ENCODE assay signal across 8 mouse cellular contexts in the genomic region with DNA sequence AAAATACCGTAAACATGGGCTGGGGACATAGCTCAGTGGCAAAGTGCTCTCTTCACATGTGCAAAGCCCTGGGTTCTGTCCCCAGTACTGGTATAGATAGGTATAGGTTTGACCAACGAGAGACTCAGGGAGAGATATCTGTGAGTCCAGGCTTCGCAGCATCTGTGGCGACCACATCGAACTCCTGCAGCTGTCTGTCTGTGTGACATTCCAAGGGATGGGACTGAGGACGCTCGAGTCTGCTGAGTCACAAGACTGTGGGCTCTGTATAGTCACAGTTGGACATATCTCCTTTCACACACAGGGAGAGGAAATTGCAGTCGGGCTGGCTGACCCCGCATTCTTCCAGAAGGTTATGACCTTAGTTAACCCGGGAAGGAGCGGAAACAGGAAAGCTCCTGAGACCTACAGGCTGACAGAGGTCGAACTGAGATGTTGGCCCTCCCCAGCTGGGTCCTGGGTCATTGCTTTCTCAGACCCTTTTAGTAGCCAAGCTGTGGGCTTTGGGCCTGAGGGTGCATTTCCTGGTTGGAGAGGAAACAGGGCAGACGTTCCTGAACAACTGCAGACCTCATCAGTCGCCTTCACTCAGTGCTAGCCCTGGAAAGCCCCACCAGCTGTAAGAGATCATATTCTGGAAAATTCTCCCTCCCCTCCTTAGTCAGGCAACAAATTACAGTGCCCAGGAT.
DNase-seq lines count a peak whose midpoint lies in the region; ATAC-seq and TF ChIP-seq lines count a peak whose summit lies in the region.

No protein-coding gene starts in this region.

- H3K4me1 ChIP-seq in neural tube, embryonic 15.5 days, result peaks cover 22% of the 10 kb centered on the region
- H3K4me1 ChIP-seq in embryonic facial prominence, embryonic 13.5 days, result peaks cover 19% of the 10 kb centered on the region
- peaks cover 12% of the 10 kb centered on the region for H3K4me1 ChIP-seq in heart, postnatal 0 days (ENCODE audit: control insufficient read depth, insufficient read depth)
- H3K4me1 ChIP-seq in limb, embryonic 14.5 days (ENCODE audit: control insufficient read depth, insufficient read depth, low read length), result peaks cover 26% of the 10 kb centered on the region

- H3K4me3 ChIP-seq in neural tube, embryonic 15.5 days (replicated peaks), result no peak overlapping the region
- H3K4me3 ChIP-seq in embryonic facial prominence, embryonic 13.5 days, result no peak overlapping the region
- H3K4me3 ChIP-seq in heart, postnatal 0 days (ENCODE audit: low read depth, low read length), result no peak overlapping the region
- H3K4me3 ChIP-seq in limb, embryonic 14.5 days (replicated peaks; ENCODE audit: low read length), result no peak overlapping the region

- no peak for TF ChIP-seq CTCF in heart, postnatal 0 days (IDR thresholded peaks at IDR 0.05; ENCODE audit: low read depth)

- H3K4me2 ChIP-seq in neural tube, embryonic 15.5 days, result no peak overlapping the region
- no peak overlapping the region for H3K4me2 ChIP-seq in embryonic facial prominence, embryonic 13.5 days
- no peak overlapping the region; the same call in 1 of the 2 replicates for H3K4me2 ChIP-seq in heart, postnatal 0 days (ENCODE audit: low read depth, low read length)
- H3K4me2 ChIP-seq in limb, embryonic 14.5 days (replicated peaks; ENCODE audit: low read depth, low read length, severe bottlenecking), result no peak overlapping the region

- H3K27ac ChIP-seq in neural tube, embryonic 15.5 days (replicated peaks), result no peak overlapping the region
- no peak overlapping the region for H3K27ac ChIP-seq in embryonic facial prominence, embryonic 13.5 days
- H3K27ac ChIP-seq in heart, postnatal 0 days (ENCODE audit: low read depth), result peak overlapping the region; percentile 27
- 0 out of 2 replicates have a peak overlapping the region, but pooled peaks have one; percentile 55 for H3K27ac ChIP-seq in limb, embryonic 14.5 days (replicated peaks; ENCODE audit: low read depth, low read length)

- H3K9me3 ChIP-seq in neural tube, embryonic 15.5 days (replicated peaks), result no peaks in the 10 kb centered on the region
- H3K9me3 ChIP-seq in embryonic facial prominence, embryonic 13.5 days, result no peaks in the 10 kb centered on the region
- no peaks in the 10 kb centered on the region for H3K9me3 ChIP-seq in heart, postnatal 0 days (replicated peaks; ENCODE audit: control insufficient read depth, low read length)
- H3K9me3 ChIP-seq in limb, embryonic 14.5 days (ENCODE audit: control insufficient read depth, low read length), result no peaks in the 10 kb centered on the region

- no peak overlapping the region for H3K9ac ChIP-seq in neural tube, embryonic 15.5 days (replicated peaks)
- H3K9ac ChIP-seq in embryonic facial prominence, embryonic 13.5 days, result 0 out of 2 replicates have a peak overlapping the region, but pooled peaks have one; percentile 21
- no peak overlapping the region for H3K9ac ChIP-seq in heart, postnatal 0 days (replicated peaks; ENCODE audit: low read depth, low read length)
- H3K9ac ChIP-seq in limb, embryonic 14.5 days (ENCODE audit: low read depth, low read length, severe bottlenecking), result no peak overlapping the region

- 22% methylated on average over 14 of the region's 14 CpGs for WGBS in neural tube, embryonic 15.5 days
- 17% methylated on average over 14 of the region's 14 CpGs for WGBS in embryonic facial prominence, embryonic 13.5 days
- 31% methylated on average over 14 of the region's 14 CpGs for WGBS in heart, postnatal 0 days
- WGBS in limb, embryonic 14.5 days, result 14% methylated on average over 14 of the region's 14 CpGs

- 0 out of 2 replicates have a peak, but pooled peaks have one; percentile 41 for TF ChIP-seq EP300 in heart, postnatal 0 days (IDR thresholded peaks at IDR 0.05; ENCODE audit: low read depth)

- no peak for ATAC-seq in neural tube, embryonic 15.5 days (ENCODE audit: low FRiP score)
- no peak for ATAC-seq in embryonic facial prominence, embryonic 13.5 days (ENCODE audit: insufficient number of reproducible peaks, insufficient read depth, low FRiP score, low TSS enrichment, low read depth)
- ATAC-seq in heart, postnatal 0 days (ENCODE audit: insufficient read depth, low read depth), result peak; percentile 74
- peak; percentile 80 for ATAC-seq in limb, embryonic 14.5 days (ENCODE audit: low FRiP score, low read depth)

- no peaks in the 10 kb centered on the region for H3K27me3 ChIP-seq in neural tube, embryonic 15.5 days (replicated peaks)
- no peaks in the 10 kb centered on the region; the same call in 1 of the 2 replicates for H3K27me3 ChIP-seq in embryonic facial prominence, embryonic 13.5 days
- H3K27me3 ChIP-seq in heart, postnatal 0 days (ENCODE audit: control insufficient read depth, insufficient read depth, low read length), result no peaks in the 10 kb centered on the region
- no peaks in the 10 kb centered on the region for H3K27me3 ChIP-seq in limb, embryonic 14.5 days (ENCODE audit: control insufficient read depth, insufficient read depth, low read length)

- DNase-seq in neural tube, embryonic 10.5 days (ENCODE audit: extremely low spot score, low spot score), result peak; percentile 66
- peak; percentile 61 for DNase-seq in heart, postnatal 0 days (ENCODE audit: low spot score)
- DNase-seq in limb, embryonic 14.5 days (ENCODE audit: low spot score), result peak; percentile 72
- DNase-seq in retina, postnatal 1 day, result peak; percentile 38
- no peak for DNase-seq in layer of hippocampus, adult 9-11 months
- DNase-seq in urinary bladder, postnatal 25 days (ENCODE audit: low spot score), result no peak

- no peak for TF ChIP-seq POLR2A in limb, embryonic 14.5 days (IDR thresholded peaks at IDR 0.05; ENCODE audit: borderline replicate concordance, extremely low read depth, insufficient read depth, insufficient read length)

- no peaks in the 10 kb centered on the region for H3K36me3 ChIP-seq in neural tube, embryonic 15.5 days
- H3K36me3 ChIP-seq in embryonic facial prominence, embryonic 13.5 days, result no peaks in the 10 kb centered on the region
- H3K36me3 ChIP-seq in heart, postnatal 0 days (replicated peaks; ENCODE audit: control insufficient read depth, insufficient read depth, low read length), result no peaks in the 10 kb centered on the region
- no peaks in the 10 kb centered on the region for H3K36me3 ChIP-seq in limb, embryonic 14.5 days (ENCODE audit: control insufficient read depth, insufficient read depth, low read length)

Comparison
In these comparisons a context has a peak if more than half of its experiments do, and no peak if none do; other contexts are left out.
1. DNase-seq: peak in neural tube, embryonic 10.5 days (single experiment), heart, postnatal 0 days (single experiment), limb, embryonic 14.5 days (single experiment) and retina, postnatal 1 day (single experiment); none in layer of hippocampus, adult 9-11 months (single experiment) and urinary bladder, postnatal 25 days (single experiment).
2. ATAC-seq: peak in heart, postnatal 0 days (single experiment) and limb, embryonic 14.5 days (single experiment); none in neural tube, embryonic 15.5 days (single experiment) and embryonic facial prominence, embryonic 13.5 days (single experiment).
3. H3K27ac ChIP-seq: peak in heart, postnatal 0 days (single experiment) and limb, embryonic 14.5 days (single experiment); none in neural tube, embryonic 15.5 days (single experiment) and embryonic facial prominence, embryonic 13.5 days (single experiment).